ENCODE assay signal across 32 mouse cellular contexts in genomic region chr6:146778055-146778454, GRCm38 (mm10). TPM values are rescaled to one million over a fixed set of nuclear protein-coding genes. Genes with fewer than 3 reads are reported as not detected.
"Had no signal": no experiment of that assay in that cellular context is flagged by ENCODE, and none has a peak within 500 bp of the region (broad histone marks: within the 10 kb centered on the region; RNA-seq: fewer than 3 reads in every experiment).

No protein-coding gene starts in this region.

- H3K27ac ChIP-seq: left cerebral cortex, adult 2 months; limb, embryonic 10.5 days; limb, embryonic 12.5 days; limb, embryonic 13.5 days; limb, embryonic 15.5 days; liver, embryonic 12.5 days; liver, embryonic 13.5 days; liver, embryonic 14.5 days; liver, embryonic 15.5 days; lung, embryonic 15.5 days; macrophage; midbrain, embryonic 10.5 days; midbrain, embryonic 12.5 days; midbrain, embryonic 15.5 days had no signal

- H3K4me3 ChIP-seq: left cerebral cortex, adult 2 months; limb, embryonic 10.5 days; limb, embryonic 12.5 days; limb, embryonic 13.5 days; limb, embryonic 15.5 days; liver, embryonic 12.5 days; liver, embryonic 13.5 days; liver, embryonic 15.5 days; lung, embryonic 15.5 days; megakaryocyte, embryonic 14.5 days; midbrain, embryonic 10.5 days; midbrain, embryonic 12.5 days; midbrain, embryonic 15.5 days; myocyte had no signal

- H3K4me2 ChIP-seq: limb, embryonic 12.5 days; limb, embryonic 13.5 days; limb, embryonic 15.5 days; liver, embryonic 11.5 days; liver, embryonic 12.5 days; liver, embryonic 13.5 days; liver, embryonic 15.5 days; lung, embryonic 14.5 days; lung, embryonic 15.5 days; midbrain, embryonic 11.5 days; midbrain, embryonic 12.5 days; midbrain, embryonic 15.5 days had no signal

- H3K9ac ChIP-seq: limb, embryonic 12.5 days; limb, embryonic 13.5 days; limb, embryonic 15.5 days; liver, embryonic 12.5 days; liver, embryonic 13.5 days; liver, embryonic 14.5 days; liver, embryonic 15.5 days; liver, postnatal 0 days; lung, embryonic 14.5 days; lung, embryonic 15.5 days; midbrain, embryonic 12.5 days; midbrain, embryonic 15.5 days had no signal

- H3K4me1 ChIP-seq: limb, embryonic 10.5 days; limb, embryonic 12.5 days; limb, embryonic 13.5 days; limb, embryonic 15.5 days; midbrain, embryonic 15.5 days had no signal

- H3K27me3 ChIP-seq: limb, embryonic 12.5 days; limb, embryonic 13.5 days; limb, embryonic 15.5 days; liver, embryonic 12.5 days; liver, embryonic 13.5 days; liver, embryonic 15.5 days; lung, embryonic 15.5 days; megakaryocyte, embryonic 14.5 days; midbrain, embryonic 12.5 days; midbrain, embryonic 15.5 days had no signal

- H3K36me3 ChIP-seq: lung, embryonic 15.5 days had no signal

- DNase-seq: left cerebral cortex, postnatal 4 days; liver; liver, embryonic 13.5 days; liver, postnatal 0 days; lung, adult 18-20 months; lung, adult 2 months; lung, embryonic 14.5 days; lung, postnatal 10 days; lung, postnatal 14 days; lung, postnatal 36 days; lung, postnatal 4 days; midbrain, embryonic 14.5 days had no signal

- H3K9me3 ChIP-seq: limb, embryonic 10.5 days; limb, embryonic 12.5 days; limb, embryonic 13.5 days; limb, embryonic 15.5 days; liver, embryonic 12.5 days; liver, embryonic 13.5 days; liver, embryonic 15.5 days; lung, embryonic 15.5 days; megakaryocyte, embryonic 14.5 days; midbrain, embryonic 10.5 days; midbrain, embryonic 12.5 days; midbrain, embryonic 15.5 days had no signal

- ATAC-seq: liver, embryonic 12.5 days; liver, postnatal 0 days; lung, postnatal 0 days; midbrain, embryonic 15.5 days; midbrain, embryonic 16.5 days had no signal

RNA-seq across cellular contexts. Expression of gene Arntl2, which starts 17.8 kb away (rescaled TPM):
- total RNA-seq: megakaryocyte progenitor cell, adult 5-6 weeks had no signal
